Mouse (Mus musculus): Measurements from ENCODE around the gene Xirp1.

- TF ChIP-seq CTCF (IDR thresholded peaks at IDR 0.05; ENCODE audit: low read depth) (peak; percentile 62), EP300 (IDR thresholded peaks at IDR 0.05; ENCODE audit: low read depth) (no peak)
These were observed 41.1 kb downstream of the Xirp1 start for GRCm38 (mm10) chr9:119982241-119982811.
